Mouse (Mus musculus) left cerebral cortex, adult 8-10 months (tissue): ENCODE measurements around the gene Cxcl5. TPM values are rescaled to one million over a fixed set of nuclear protein-coding genes. Genes with fewer than 3 reads are reported as not detected.
"Not testable (repeated sequence)": the region's sequence is repeated elsewhere in the genome, so short reads cannot be mapped to it uniquely, and the experiment has no call there.

ENCODE experiments used
- DNase-seq, 2 experiments: peaks; one replicate each; pipeline ENCODE4 v3.0.0; 2022; ENCODE audit warnings: low spot score in 2 of 2
- microRNA-seq, 2 experiments: library from miRNA; unstranded; fragments of <30 nt; microRNA quantifications; one replicate each; pipeline ENCODE4 v1.2.0; 2022
- total RNA-seq, 4 experiments: library from RNA; stranded (reverse); gene quantifications; 2 replicates each; pipeline ENCODE4 v1.2.4; 2022

The Cxcl5 gene
- total RNA-seq, 4 experiments from 2014 or later, result 0.30 to 1.9 (median 0.64) TPM

- no peak for DNase-seq
These were observed 24.5 kb downstream of the Cxcl5 start for GRCm38 (mm10) chr5:90783697-90784096.

DNA sequence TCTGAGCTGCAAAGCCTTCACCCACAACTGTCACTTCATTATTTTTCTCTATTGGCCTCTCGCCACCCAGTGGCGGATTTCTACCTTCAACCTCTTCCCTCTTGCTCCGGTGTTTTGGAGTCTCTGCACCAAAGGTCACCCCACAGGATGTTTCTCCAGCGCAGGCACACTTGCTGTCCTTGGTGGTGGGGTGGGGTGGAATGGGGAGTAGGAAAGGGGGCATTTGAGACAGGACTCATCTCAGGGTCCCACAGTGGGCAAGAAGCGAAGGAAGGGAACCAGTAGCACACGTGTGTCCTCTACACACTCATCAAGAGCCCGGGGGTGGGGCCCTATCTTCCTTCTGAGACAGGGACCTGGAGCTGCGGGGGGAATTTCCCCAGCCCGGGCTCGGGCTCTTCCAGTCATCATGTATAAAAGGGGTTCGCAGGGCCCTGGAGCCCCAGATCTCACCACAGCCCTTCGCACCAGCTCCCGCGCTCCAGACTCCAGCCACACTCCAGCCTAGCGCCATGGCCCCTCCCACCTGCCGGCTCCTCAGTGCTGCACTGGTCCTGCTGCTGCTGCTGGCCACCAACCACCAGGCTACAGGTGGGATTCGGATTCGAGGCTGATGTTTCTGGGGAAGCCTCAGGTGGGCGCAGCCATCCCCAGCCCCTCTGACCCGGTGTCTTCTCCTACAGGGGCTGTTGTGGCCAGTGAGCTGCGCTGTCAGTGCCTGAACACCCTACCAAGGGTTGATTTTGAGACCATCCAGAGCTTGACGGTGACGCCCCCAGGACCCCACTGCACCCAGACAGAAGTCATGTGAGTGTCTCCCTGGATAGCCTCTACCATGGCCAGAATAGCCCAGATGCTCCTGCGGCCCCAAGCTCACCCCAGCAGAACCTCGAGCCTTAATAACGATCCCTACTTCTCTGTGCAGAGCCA lies 26.8 kb downstream of the Cxcl5 start, which contains the start of gene Cxcl3:
Cxcl3 (plus strand) TSS at position 445 of the 930 bp plus-strand sequence.
- DNase-seq, result no peak

- no peak for DNase-seq
These were observed 29.0 kb downstream of the Cxcl5 start for GRCm38 (mm10) chr5:90788114-90788513.

DNA sequence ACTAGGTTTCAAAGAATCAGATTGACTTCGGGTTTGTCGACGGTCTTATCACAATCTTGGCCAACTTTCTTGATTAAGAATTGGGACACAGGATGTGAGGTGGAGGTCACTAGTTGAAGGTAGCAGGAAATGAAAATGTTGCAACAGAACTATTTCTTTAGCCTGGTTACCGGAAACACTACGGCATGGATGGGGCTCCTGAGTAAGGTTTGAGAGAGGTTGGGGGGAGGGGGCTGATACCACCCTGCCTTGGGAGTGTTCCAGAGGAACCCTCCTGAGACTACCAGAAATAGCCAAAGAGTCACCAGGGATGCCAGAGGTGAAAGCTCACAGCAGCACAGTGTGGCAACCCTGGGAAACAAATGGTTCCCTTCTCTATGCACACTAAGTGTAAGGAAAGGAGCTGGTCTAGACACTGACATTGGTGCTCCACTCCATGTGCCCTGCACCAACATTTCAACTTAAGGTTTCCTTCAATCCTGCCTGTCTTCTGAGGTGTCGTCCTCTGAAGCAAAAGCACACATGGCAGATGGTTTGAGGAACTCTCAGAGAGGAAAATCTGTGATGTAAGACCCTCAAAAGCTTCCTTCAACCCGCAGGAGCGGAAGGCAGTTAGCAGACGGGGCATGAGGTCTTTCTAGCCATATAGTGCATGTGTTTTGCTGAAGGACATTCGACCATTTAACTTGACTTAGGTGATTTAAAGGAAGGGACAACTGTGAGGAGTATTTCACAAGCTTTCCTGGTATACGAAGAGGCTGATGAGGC lies 30.3 kb downstream of the Cxcl5 start:
- DNase-seq, result no peak

DNA sequence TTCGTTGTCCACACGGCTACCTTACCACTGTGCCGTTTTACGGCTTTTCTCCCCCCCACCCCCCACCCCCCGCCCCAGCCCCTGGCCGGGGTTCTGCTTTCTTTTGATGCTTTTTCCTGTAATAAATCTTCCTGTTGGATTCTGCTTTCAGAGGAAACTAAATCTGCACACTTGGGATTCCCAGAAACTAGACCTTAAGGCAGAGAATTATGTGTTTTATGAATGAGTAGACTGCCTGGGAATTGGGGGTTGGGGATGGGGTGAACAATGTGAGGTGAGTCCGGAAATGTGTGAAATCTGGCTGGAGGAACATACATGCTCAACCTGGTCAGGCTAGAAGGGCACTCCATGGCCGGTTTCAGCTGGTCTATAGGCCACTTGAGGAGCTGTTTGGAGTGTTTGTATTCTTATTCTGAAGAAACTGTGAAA lies 30.9 kb downstream of the Cxcl5 start:
- no peak for DNase-seq

DNA sequence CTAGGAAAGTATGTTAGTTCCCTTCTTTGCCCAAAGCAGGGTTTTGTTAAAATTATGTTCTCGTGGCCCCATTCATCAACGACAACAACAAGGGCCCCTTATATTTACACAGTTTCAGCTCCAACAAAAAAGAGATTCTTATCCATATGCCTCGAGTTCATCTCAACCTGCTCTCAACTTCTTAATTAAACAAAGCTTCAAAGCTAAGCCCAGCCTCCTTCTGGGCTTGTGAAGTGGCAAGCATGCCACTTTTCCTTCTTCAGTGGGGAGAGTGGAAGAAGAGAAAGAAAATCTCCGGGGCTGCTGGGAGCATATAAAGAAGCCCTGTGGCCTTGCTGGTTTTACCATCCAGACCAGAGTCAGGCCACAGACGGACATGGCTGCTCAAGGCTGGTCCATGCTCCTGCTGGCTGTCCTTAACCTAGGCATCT lies 35.0 kb downstream of the Cxcl5 start, which contains the start of gene Cxcl15:
Cxcl15 (plus strand) TSS at position 340 of the 431 bp plus-strand sequence.
- DNase-seq, result no peak

DNA sequence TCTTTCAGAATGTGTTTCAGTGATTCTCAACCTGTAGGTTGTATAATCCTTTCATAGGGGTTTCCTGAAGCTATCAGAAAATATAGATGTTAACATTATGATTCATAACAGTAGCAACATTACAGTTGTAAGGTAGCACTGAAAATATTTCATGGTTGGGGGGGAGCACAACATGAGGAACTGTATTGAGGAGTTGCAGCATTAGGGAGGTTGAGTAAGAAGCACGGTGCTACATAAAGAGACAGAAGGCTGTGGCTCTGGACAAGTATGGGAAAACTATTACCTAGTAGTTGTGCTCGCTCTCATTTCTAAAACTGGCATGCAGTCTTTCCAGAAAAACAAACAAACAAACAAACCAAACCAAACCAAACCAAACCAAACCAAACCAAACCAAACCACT lies 36.2 kb downstream of the Cxcl5 start:
- not testable (repeated sequence) for DNase-seq

GRCm38 (mm10) chr5:90804574-90804973 lies 45.4 kb downstream of the Cxcl5 start:
- DNase-seq, result no peak

DNA sequence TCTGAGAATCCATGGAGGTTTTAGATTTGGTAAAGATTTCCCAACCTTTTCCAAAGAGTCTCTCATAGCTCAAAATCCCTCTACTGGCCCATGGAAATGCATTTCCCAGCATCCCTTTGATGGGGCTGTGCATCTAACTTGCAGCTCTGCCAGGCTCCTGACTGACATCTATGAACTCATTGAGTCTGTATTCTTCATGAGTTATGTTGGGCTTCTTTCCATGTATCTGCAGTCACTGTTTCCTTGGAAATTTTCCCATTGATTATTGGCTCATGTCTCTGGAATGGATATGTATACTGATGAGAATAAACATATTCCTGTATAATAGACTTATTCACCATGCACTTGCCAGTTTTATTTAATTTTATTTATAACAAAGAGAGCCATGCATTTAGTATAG lies 46.9 kb downstream of the Cxcl5 start:
- no peak for DNase-seq

DNA sequence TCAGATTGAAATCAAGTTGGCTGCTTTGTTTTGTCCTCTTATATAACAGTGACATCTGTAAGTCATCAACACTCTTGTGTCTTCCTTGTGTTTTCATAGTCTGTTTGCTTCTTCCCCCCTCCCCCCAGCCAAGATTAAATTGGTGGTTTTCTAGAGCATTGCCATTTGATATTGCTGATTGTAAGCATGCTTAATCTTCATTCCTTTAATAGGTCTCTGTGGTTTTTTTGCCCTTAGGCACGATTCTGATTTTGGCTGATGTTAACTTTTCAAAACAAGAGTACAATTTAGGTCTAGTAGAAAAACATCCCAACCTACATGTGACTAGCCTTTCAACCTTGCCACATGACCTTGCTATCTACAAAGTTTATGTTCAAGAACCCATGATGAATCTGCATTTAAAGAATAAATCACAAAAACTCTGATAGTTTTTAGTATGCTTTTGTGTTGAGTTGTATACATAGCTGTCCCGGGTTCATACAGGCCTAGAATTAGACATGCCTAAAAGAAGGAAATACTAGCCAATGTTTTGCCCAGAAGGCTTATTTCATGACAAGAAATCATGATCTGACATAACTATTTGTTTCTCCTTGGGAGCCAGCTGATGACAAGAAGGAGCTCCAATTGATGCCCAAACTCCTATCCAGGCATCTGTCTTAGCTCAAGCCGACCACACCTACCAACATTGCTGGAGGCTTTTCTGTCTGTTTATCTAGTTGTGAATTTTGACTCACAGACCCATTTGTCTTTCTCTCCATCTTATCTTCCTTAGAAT lies 48.2 kb downstream of the Cxcl5 start:
- DNase-seq, result no peak

Small RNA genes lying within 50 kb of the gene (microRNA-seq; reads per million reads assigned to microRNA genes)
- 0 reads per million in 2 experiments for gene Gm24322

Other genes with a start within 250 kb of the Cxcl5 start
- not detected for gene Afm, start 240.4 kb upstream of the Cxcl5 start, total RNA-seq
- under 1 TPM; 0.14 to 0.49 (median 0.26) TPM for gene 5830473C10Rik, start 198.3 kb upstream of the Cxcl5 start, total RNA-seq
- 1 to 10 TPM in 3 of 4 experiments, under 1 TPM in 1; 0.93 to 3.0 (median 1.7) TPM for gene Rassf6, start 118.7 kb upstream of the Cxcl5 start, total RNA-seq
- gene Ppbp, start 9.2 kb downstream of the Cxcl5 start, total RNA-seq, result under 1 TPM in 2 of 4 experiments, not detected in 2; 0.35 to 0.80 TPM
- gene Pf4, start 13.1 kb downstream of the Cxcl5 start, total RNA-seq, result 1 to 10 TPM; 2.2 to 3.3 (median 2.8) TPM
- gene Cxcl3, start 26.7 kb downstream of the Cxcl5 start, total RNA-seq, result not detected
- gene Cxcl15, start 35.2 kb downstream of the Cxcl5 start, total RNA-seq, result not detected
- gene Cxcl1, start 131.9 kb downstream of the Cxcl5 start, total RNA-seq, result under 1 TPM in 1 of 4 experiments, not detected in 3; 0.46 TPM
- gene Cxcl2, start 144.5 kb downstream of the Cxcl5 start, total RNA-seq, result not detected
- gene Mthfd2l, start 171.8 kb downstream of the Cxcl5 start, total RNA-seq, result 10 to 100 TPM; 16.5 to 20.0 (median 18.4) TPM